Mouse (Mus musculus) liver, embryonic 11.5 days (tissue): ENCODE measurements around the gene Prr12. TPM values are rescaled to one million over a fixed set of nuclear protein-coding genes. Genes with fewer than 3 reads are reported as not detected.

Experiments
- ATAC-seq: fragments of 200-750 bp; cut with Nextera tagmentation; replicated peaks from 2 replicates; pipeline ENCODE4 v1.8.0; 2017; ENCODE audit warnings: moderate number of reproducible peaks, mild to moderate bottlenecking, moderate TSS enrichment, moderate library complexity; ENCODE audit not compliant: low FRiP score
- DNase-seq: peaks from one replicate; pipeline ENCODE4 v3.0.0-alpha.2; 2017; ENCODE audit warnings: low spot score
- H3K27ac ChIP-seq: fragments of 300-500 bp; sonication (generic); 2 replicates; pipeline ENCODE4 v1.5.1; 2014; ENCODE audit warnings: mild to moderate bottlenecking, low read depth, low read length, control low read depth
- H3K27me3 ChIP-seq: fragments of 300-500 bp; sonication (generic); replicated peaks from 2 replicates; pipeline ENCODE4 v1.6.1; 2014; ENCODE audit warnings: low read length, mixed read lengths; ENCODE audit not compliant: control insufficient read depth, insufficient read depth
- H3K36me3 ChIP-seq: fragments of 300-500 bp; sonication (generic); 2 replicates; pipeline ENCODE4 v1.6.1; 2014; ENCODE audit warnings: mild to moderate bottlenecking, low read length, moderate library complexity, mixed read lengths; ENCODE audit not compliant: control insufficient read depth, insufficient read depth
- H3K4me1 ChIP-seq: fragments of 300-500 bp; sonication (generic); replicated peaks from 2 replicates; pipeline ENCODE4 v1.6.1; 2014; ENCODE audit warnings: low read length, mixed read lengths; ENCODE audit not compliant: control insufficient read depth, insufficient read depth
- H3K4me2 ChIP-seq: fragments of 300-500 bp; sonication (generic); 2 replicates; pipeline ENCODE4 v1.6.1; 2014; ENCODE audit warnings: mild to moderate bottlenecking, control low read depth, moderate library complexity
- H3K4me3 ChIP-seq: fragments of 300-500 bp; sonication (generic); 2 replicates; pipeline ENCODE4 v1.5.1; 2014; ENCODE audit warnings: low read depth, low read length, control low read depth
- H3K9ac ChIP-seq: fragments of 300-500 bp; sonication (generic); 2 replicates; pipeline ENCODE4 v1.6.1; 2014; ENCODE audit warnings: low read depth, low read length, control low read depth
- H3K9me3 ChIP-seq: fragments of 300-500 bp; sonication (generic); 2 replicates; pipeline ENCODE4 v1.6.1; 2016; ENCODE audit warnings: low read length, inconsistent platforms, mixed read lengths; ENCODE audit not compliant: control insufficient read depth
- WGBS: fragments of 180-500 bp; shearing (Covaris S2); extraction: QIAGEN DNeasy Blood & Tissue Kit; methylation state at CpG from one replicate; pipeline ENCODE4 v1.1.7; 2014; 5-methylcytosine and 5-hydroxymethylcytosine counted together
- polyA plus RNA-seq: library from polyadenylated mRNA; unstranded; fragments of >200 nt; fragmentation: Nextera tagmentation; extraction: Ambion mirVana; gene quantifications from 2 replicates; pipeline ENCODE4 v1.2.1, GENCODE M21; 2014

Prr12 gene
- polyA plus RNA-seq, 1 experiment from 2014 or later = 8.7 TPM

DNA sequence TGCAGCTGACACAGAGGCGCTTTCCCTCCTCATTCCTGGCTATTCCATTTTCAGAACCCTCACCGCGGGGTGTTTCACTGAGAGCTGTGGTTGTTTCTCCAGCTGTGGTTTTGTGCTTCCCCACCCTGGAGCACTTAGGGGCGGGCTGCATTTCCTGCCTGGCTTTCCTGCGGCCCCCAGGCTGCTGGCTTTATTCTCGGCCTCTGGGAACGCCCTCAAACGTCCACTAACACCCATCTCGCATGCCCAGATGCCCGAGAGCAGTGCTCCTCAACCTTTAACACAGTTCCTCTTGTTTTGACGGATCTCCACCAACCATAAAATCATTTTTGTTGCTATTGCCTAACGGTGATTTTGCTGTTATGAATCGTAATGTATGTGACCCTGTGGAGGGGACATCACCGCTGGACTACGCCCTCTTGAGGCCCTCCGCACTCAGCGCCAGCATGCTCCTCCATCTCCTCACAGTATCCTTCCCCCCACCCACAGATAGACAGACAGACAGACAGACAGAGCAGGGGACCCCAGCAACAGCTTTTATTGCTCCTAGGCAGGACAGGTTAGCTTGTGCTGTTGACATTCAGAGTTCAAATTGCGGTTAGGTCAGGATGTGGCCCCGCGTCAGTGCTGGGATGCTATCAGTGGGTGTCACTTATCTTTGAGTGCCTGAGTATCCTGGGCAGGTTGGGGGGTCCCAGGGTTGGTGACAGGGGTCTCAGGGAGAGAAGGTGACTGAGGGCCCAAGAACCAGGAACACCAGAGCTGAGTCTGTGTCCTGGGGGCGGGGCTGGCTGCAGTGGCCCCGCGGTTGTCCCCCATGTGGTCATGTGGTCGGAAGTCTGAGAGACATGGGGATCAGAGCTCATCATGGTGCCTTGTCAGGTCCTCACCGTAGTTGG, 30.0 kb upstream of the Prr12 start:
- Histone ChIP-seq H3K4me3 (peak overlapping the region; percentile 24), H3K27me3 (no peaks in the 10 kb centered on the region), H3K9me3 (no peaks in the 10 kb centered on the region), H3K4me2 (peak overlapping the region; percentile 66), H3K9ac (peak overlapping the region; percentile 46), H3K27ac (peak overlapping the region; percentile 67), H3K4me1 (peaks cover 10% of the 10 kb centered on the region), H3K36me3 (peaks cover 22% of the 10 kb centered on the region)
- WGBS = 40% methylated on average over 25 of the region's 25 CpGs
- ATAC-seq (peak; percentile 42), DNase-seq (peak; percentile 56)

- ATAC-seq (no peak), DNase-seq (no peak)
- H3K9me3 ChIP-seq = no peaks in the 10 kb centered on the region
- peaks cover 15% of the 10 kb centered on the region for H3K36me3 ChIP-seq
- WGBS = 62% methylated on average over 5 of the region's 5 CpGs
- no peaks in the 10 kb centered on the region for H3K27me3 ChIP-seq
- H3K27ac ChIP-seq = peak overlapping the region; percentile 10; the same call in 1 of the 2 replicates
- H3K9ac ChIP-seq = no peak overlapping the region
- no peak overlapping the region for H3K4me2 ChIP-seq
- peaks cover 10% of the 10 kb centered on the region for H3K4me1 ChIP-seq
- no peak overlapping the region for H3K4me3 ChIP-seq
Observed at GRCm38 (mm10) chr7:45081016-45081415, 28.3 kb upstream of the Prr12 start.

GRCm38 (mm10) chr7:45079856-45080255, 27.2 kb upstream of the Prr12 start:
- Histone ChIP-seq H3K36me3 (peaks cover 16% of the 10 kb centered on the region; the same call in 1 of the 2 replicates), H3K4me3 (no peak overlapping the region), H3K27ac (no peak overlapping the region), H3K9me3 (no peaks in the 10 kb centered on the region), H3K9ac (no peak overlapping the region), H3K27me3 (no peaks in the 10 kb centered on the region), H3K4me1 (peaks cover 15% of the 10 kb centered on the region), H3K4me2 (no peak overlapping the region)
- no peak for ATAC-seq
- DNase-seq = peak; percentile 89
- under 1% methylated on average over 10 of the region's 10 CpGs for WGBS

DNA sequence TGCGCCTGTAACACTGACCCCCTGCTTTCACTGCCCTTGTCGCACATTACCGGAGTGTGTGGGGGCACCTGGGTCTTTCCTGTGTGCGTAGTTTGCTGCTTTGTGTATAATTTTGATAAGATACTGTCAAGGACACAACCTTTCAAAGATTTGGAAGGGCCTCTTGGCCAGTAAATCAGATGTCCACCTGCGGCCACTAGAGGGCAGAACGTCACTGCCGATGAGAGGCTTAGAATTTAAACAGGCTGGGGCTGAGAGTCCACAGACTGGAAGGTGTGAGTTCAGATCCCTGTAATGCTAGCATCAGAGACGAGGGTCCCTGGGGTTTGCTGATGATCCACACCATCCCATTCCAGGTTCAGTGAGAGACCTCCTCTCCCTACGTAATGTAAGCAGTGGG, 25.8 kb upstream of the Prr12 start:
- ATAC-seq = 0 out of 2 replicates have a peak, but pooled peaks have one; percentile 24
- peaks cover 24% of the 10 kb centered on the region for H3K36me3 ChIP-seq
- no peak overlapping the region for H3K4me2 ChIP-seq
- 28% methylated on average over 9 of the region's 9 CpGs for WGBS
- H3K4me3 ChIP-seq = no peak overlapping the region
- peaks cover 18% of the 10 kb centered on the region for H3K4me1 ChIP-seq
- H3K27ac ChIP-seq = no peak overlapping the region
- peak; percentile 75 for DNase-seq
- H3K9me3 ChIP-seq = no peaks in the 10 kb centered on the region
- no peak overlapping the region for H3K9ac ChIP-seq
- no peaks in the 10 kb centered on the region for H3K27me3 ChIP-seq

DNA sequence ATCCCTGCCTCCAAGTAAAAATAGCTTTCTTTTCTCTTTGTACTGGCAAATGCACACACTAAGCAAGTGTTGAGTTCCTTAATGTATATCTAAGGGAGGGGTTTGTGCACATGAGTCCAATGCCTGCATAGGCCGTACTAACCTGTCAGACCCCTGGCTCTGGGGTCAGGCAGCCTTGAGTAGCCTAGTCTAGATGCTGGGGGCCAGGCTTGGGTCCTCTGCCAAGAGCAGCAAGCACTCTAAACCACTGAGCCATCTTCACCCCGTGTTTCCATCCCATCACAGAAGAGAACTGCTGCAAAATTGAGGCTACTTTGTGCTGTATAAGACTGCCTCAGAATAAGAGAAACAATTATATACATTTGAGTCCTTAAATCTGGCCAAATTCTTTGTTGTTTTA, 25.1 kb upstream of the Prr12 start:
- Histone ChIP-seq H3K36me3 (peaks cover 25% of the 10 kb centered on the region), H3K9ac (no peak overlapping the region), H3K27ac (no peak overlapping the region), H3K27me3 (no peaks in the 10 kb centered on the region), H3K4me3 (no peak overlapping the region), H3K9me3 (no peaks in the 10 kb centered on the region), H3K4me2 (no peak overlapping the region), H3K4me1 (peaks cover 15% of the 10 kb centered on the region)
- ATAC-seq (no peak), DNase-seq (no peak)
- WGBS = 88% methylated on average over 2 of the region's 2 CpGs

GRCm38 (mm10) chr7:45077322-45077721, 24.6 kb upstream of the Prr12 start:
- Histone ChIP-seq H3K27me3 (no peaks in the 10 kb centered on the region), H3K27ac (no peak overlapping the region), H3K4me1 (peaks cover 12% of the 10 kb centered on the region; the same call in 1 of the 2 replicates), H3K4me3 (no peak overlapping the region), H3K9ac (no peak overlapping the region), H3K36me3 (peaks cover 25% of the 10 kb centered on the region), H3K9me3 (no peaks in the 10 kb centered on the region), H3K4me2 (no peak overlapping the region)
- ATAC-seq = no peak
- 88% methylated on average over 14 of the region's 14 CpGs for WGBS
- no peak for DNase-seq

- ATAC-seq = no peak
- no peaks in the 10 kb centered on the region for H3K27me3 ChIP-seq
- peaks cover 12% of the 10 kb centered on the region; the same call in 1 of the 2 replicates for H3K4me1 ChIP-seq
- H3K36me3 ChIP-seq = peaks cover 25% of the 10 kb centered on the region
- H3K4me3 ChIP-seq = no peak overlapping the region
- 89% methylated on average over 30 of the region's 30 CpGs for WGBS
- no peak overlapping the region for H3K27ac ChIP-seq
- no peak overlapping the region for H3K9ac ChIP-seq
- DNase-seq = no peak
- H3K4me2 ChIP-seq = no peak overlapping the region
- H3K9me3 ChIP-seq = no peaks in the 10 kb centered on the region
Observed at GRCm38 (mm10) chr7:45076501-45076900, 23.8 kb upstream of the Prr12 start.

GRCm38 (mm10) chr7:45075405-45075804, 22.7 kb upstream of the Prr12 start:
- H3K4me3 ChIP-seq = no peak overlapping the region
- H3K27me3 ChIP-seq = no peaks in the 10 kb centered on the region
- DNase-seq (no peak), ATAC-seq (no peak)
- H3K4me1 ChIP-seq = peaks cover 12% of the 10 kb centered on the region; the same call in 1 of the 2 replicates
- no peak overlapping the region for H3K4me2 ChIP-seq
- H3K9ac ChIP-seq = no peak overlapping the region
- H3K27ac ChIP-seq = no peak overlapping the region
- H3K9me3 ChIP-seq = no peaks in the 10 kb centered on the region
- H3K36me3 ChIP-seq = peaks cover 25% of the 10 kb centered on the region
- 70% methylated on average over 4 of the region's 4 CpGs for WGBS

GRCm38 (mm10) chr7:45073949-45074348, 21.3 kb upstream of the Prr12 start:
- Histone ChIP-seq H3K4me3 (no peak overlapping the region), H3K4me1 (peaks cover 12% of the 10 kb centered on the region; the same call in 1 of the 2 replicates), H3K36me3 (peaks cover 25% of the 10 kb centered on the region), H3K27me3 (no peaks in the 10 kb centered on the region), H3K4me2 (no peak overlapping the region), H3K27ac (no peak overlapping the region), H3K9me3 (no peaks in the 10 kb centered on the region), H3K9ac (no peak overlapping the region)
- ATAC-seq (no peak), DNase-seq (no peak)
- 84% methylated on average over 12 of the region's 12 CpGs for WGBS
